ENCODE assay signal across 19 mouse cellular contexts in the genomic region with DNA sequence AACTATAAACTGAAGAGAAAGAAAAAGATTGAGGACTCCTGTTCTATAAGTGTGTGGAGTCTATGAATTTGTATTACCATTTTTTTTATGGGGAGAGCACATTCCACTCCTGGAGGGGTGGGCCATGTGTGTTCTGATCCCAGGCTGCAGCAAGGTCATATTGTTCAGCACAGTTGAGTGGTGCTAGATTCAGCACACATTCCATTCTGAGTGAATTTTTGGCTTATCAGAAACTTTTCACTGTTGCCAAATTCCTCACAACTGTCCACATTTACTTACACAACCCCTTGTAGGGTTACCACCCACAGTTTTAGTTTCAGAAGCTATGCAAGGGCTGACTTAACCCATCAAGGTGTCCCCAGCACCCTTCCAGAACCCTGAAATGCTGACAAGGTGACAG.
DNase-seq lines count a peak whose midpoint lies in the region; ATAC-seq and TF ChIP-seq lines count a peak whose summit lies in the region.
"Had no signal": no experiment of that assay in that cellular context is flagged by ENCODE, and none has a peak within 500 bp of the region (broad histone marks: within the 10 kb centered on the region; RNA-seq: fewer than 3 reads in every experiment).

No protein-coding gene starts in this region.

- 0 out of 2 replicates have a peak, but pooled peaks cover 7% of the 10 kb centered on the region for H3K4me1 ChIP-seq in heart, embryonic 15.5 days (replicated peaks)
- peaks cover 7% of the 10 kb centered on the region; the same call in 1 of the 2 replicates for H3K4me1 ChIP-seq in liver, adult 2 months (ENCODE audit: control insufficient read depth, insufficient read depth, low read length)
- no peaks in the 10 kb centered on the region for H3K4me1 ChIP-seq in liver, embryonic 11.5 days (replicated peaks; ENCODE audit: control insufficient read depth, insufficient read depth, low read length)
- H3K4me1 ChIP-seq in lung, postnatal 0 days (ENCODE audit: insufficient read depth, low read depth, low read length): no peaks in the 10 kb centered on the region
- H3K4me1 ChIP-seq: embryonic facial prominence, embryonic 13.5 days; forebrain, embryonic 12.5 days; hindbrain, embryonic 12.5 days had no signal

- peak; percentile 50; the same call in 1 of the 2 replicates for TF ChIP-seq EP300 in lung, postnatal 0 days (IDR thresholded peaks at IDR 0.05)

- no peaks in the 10 kb centered on the region for H3K36me3 ChIP-seq in heart, embryonic 15.5 days
- H3K36me3 ChIP-seq in liver, adult 2 months (ENCODE audit: control insufficient read depth, insufficient read depth, low read length): no peaks in the 10 kb centered on the region
- no peaks in the 10 kb centered on the region for H3K36me3 ChIP-seq in liver, embryonic 11.5 days (ENCODE audit: control insufficient read depth, insufficient read depth, low read length)
- no peaks in the 10 kb centered on the region for H3K36me3 ChIP-seq in lung, postnatal 0 days (ENCODE audit: insufficient read depth, low read length)
- H3K36me3 ChIP-seq: embryonic facial prominence, embryonic 13.5 days; forebrain, embryonic 12.5 days; hindbrain, embryonic 12.5 days had no signal

- no peak for TF ChIP-seq POLR2A in liver, adult 2 months (IDR thresholded peaks at IDR 0.05; ENCODE audit: extremely low read depth, insufficient read depth, low read length)

- TF ChIP-seq CTCF in liver, adult 2 months (IDR thresholded peaks at IDR 0.05; ENCODE audit: low read depth, low read length): no peak
- TF ChIP-seq CTCF in lung, postnatal 0 days (IDR thresholded peaks at IDR 0.05): no peak

- H3K9ac ChIP-seq in heart, embryonic 15.5 days: no peak overlapping the region
- no peak overlapping the region for H3K9ac ChIP-seq in liver, adult 2 months (ENCODE audit: low read depth, low read length)
- no peak overlapping the region for H3K9ac ChIP-seq in liver, embryonic 11.5 days (ENCODE audit: low read depth, low read length)
- H3K9ac ChIP-seq in lung, postnatal 0 days (replicated peaks; ENCODE audit: low read depth): no peak overlapping the region
- H3K9ac ChIP-seq: embryonic facial prominence, embryonic 13.5 days; forebrain, embryonic 12.5 days; hindbrain, embryonic 12.5 days had no signal

- H3K9me3 ChIP-seq in heart, embryonic 15.5 days (replicated peaks): no peaks in the 10 kb centered on the region; the same call in 1 of the 2 replicates
- no peaks in the 10 kb centered on the region for H3K9me3 ChIP-seq in liver, embryonic 11.5 days (ENCODE audit: control insufficient read depth, low read length)
- no peaks in the 10 kb centered on the region for H3K9me3 ChIP-seq in lung, postnatal 0 days (ENCODE audit: low read length)
- H3K9me3 ChIP-seq: embryonic facial prominence, embryonic 13.5 days; forebrain, embryonic 12.5 days; hindbrain, embryonic 12.5 days had no signal

- H3K4me2 ChIP-seq in heart, embryonic 15.5 days: no peak overlapping the region
- H3K4me2 ChIP-seq in liver, embryonic 11.5 days: no peak overlapping the region
- H3K4me2 ChIP-seq in lung, postnatal 0 days (replicated peaks; ENCODE audit: low read depth, low read length): no peak overlapping the region
- H3K4me2 ChIP-seq: embryonic facial prominence, embryonic 13.5 days; forebrain, embryonic 12.5 days; hindbrain, embryonic 12.5 days had no signal

- H3K27me3 ChIP-seq in heart, embryonic 15.5 days: no peaks in the 10 kb centered on the region
- no peaks in the 10 kb centered on the region for H3K27me3 ChIP-seq in liver, adult 2 months (ENCODE audit: control insufficient read depth, insufficient read depth, low read length)
- no peaks in the 10 kb centered on the region for H3K27me3 ChIP-seq in liver, embryonic 11.5 days (replicated peaks; ENCODE audit: control insufficient read depth, insufficient read depth, low read length)
- H3K27me3 ChIP-seq in lung, postnatal 0 days (replicated peaks; ENCODE audit: insufficient read depth, low read length): no peaks in the 10 kb centered on the region
- H3K27me3 ChIP-seq: embryonic facial prominence, embryonic 13.5 days; forebrain, embryonic 12.5 days; hindbrain, embryonic 12.5 days had no signal

- no peak for DNase-seq in heart, postnatal 25 days (ENCODE audit: low spot score)
- DNase-seq in liver, adult 2 months (ENCODE audit: extremely low read depth, low read depth, low spot score): peak; percentile 69
- no peak for DNase-seq in liver, embryonic 11.5 days (ENCODE audit: low spot score)
- DNase-seq in lung, postnatal 0 days (ENCODE audit: low spot score): peak; percentile 51
- DNase-seq in lung, postnatal 25 days (ENCODE audit: low spot score): no peak
- DNase-seq: adrenal gland, adult 2 months; adrenal gland, postnatal 25 days; cerebellum, adult 18-20 months; cerebellum, adult 9-11 months; cerebellum, postnatal 36 days; gastrocnemius, postnatal 10 days; heart, postnatal 36 days had no signal

- peak; percentile 66 for ATAC-seq in heart, embryonic 15.5 days (replicated peaks; ENCODE audit: insufficient number of reproducible peaks, insufficient read depth, low FRiP score, low read depth)
- no peak for ATAC-seq in liver, embryonic 11.5 days (replicated peaks; ENCODE audit: low FRiP score)
- ATAC-seq in lung, postnatal 0 days: peak; percentile 75
- ATAC-seq: forebrain, embryonic 16.5 days; hindbrain, embryonic 16.5 days; inflammation-experienced regulatory T-cells, adult 6 months had no signal

- intact Hi-C loops in heart, postnatal 25 days (cut with DNase I): no loop called here

- no peaks in the 10 kb centered on the region for H3K79me2 ChIP-seq in liver, adult 2 months (ENCODE audit: control insufficient read depth, insufficient read depth, low read length)

- H3K27ac ChIP-seq in heart, embryonic 15.5 days: peak overlapping the region; percentile 52
- no peak overlapping the region for H3K27ac ChIP-seq in liver, adult 2 months (replicated peaks; ENCODE audit: insufficient read depth, low read depth, low read length)
- H3K27ac ChIP-seq in liver, embryonic 11.5 days (ENCODE audit: low read depth, low read length): no peak overlapping the region
- no peak overlapping the region for H3K27ac ChIP-seq in lung, postnatal 0 days (ENCODE audit: low read length)
- H3K27ac ChIP-seq: embryonic facial prominence, embryonic 13.5 days; forebrain, embryonic 12.5 days; hindbrain, embryonic 12.5 days had no signal

- no peak overlapping the region for H3K4me3 ChIP-seq in heart, embryonic 15.5 days
- H3K4me3 ChIP-seq in liver, adult 2 months (ENCODE audit: insufficient read depth, low read depth, low read length): no peak overlapping the region
- no peak overlapping the region for H3K4me3 ChIP-seq in liver, embryonic 11.5 days (ENCODE audit: low read depth, low read length)
- no peak overlapping the region for H3K4me3 ChIP-seq in lung, postnatal 0 days (ENCODE audit: low read depth, low read length)
- H3K4me3 ChIP-seq: embryonic facial prominence, embryonic 13.5 days; forebrain, embryonic 12.5 days; hindbrain, embryonic 12.5 days had no signal

Comparison
In these comparisons a context has a peak if more than half of its experiments do, and no peak if none do; other contexts are left out.
1. DNase-seq: peak in liver, adult 2 months (single experiment) and lung, postnatal 0 days (single experiment); none in heart, postnatal 25 days (single experiment), liver, embryonic 11.5 days (single experiment) and lung, postnatal 25 days (single experiment).